Mouse (Mus musculus): ENCODE data around the gene Apobec1.
"Not testable (repeated sequence)": the region's sequence is repeated elsewhere in the genome, so short reads cannot be mapped to it uniquely, and the experiment has no call there.

Apobec1 gene

DNA sequence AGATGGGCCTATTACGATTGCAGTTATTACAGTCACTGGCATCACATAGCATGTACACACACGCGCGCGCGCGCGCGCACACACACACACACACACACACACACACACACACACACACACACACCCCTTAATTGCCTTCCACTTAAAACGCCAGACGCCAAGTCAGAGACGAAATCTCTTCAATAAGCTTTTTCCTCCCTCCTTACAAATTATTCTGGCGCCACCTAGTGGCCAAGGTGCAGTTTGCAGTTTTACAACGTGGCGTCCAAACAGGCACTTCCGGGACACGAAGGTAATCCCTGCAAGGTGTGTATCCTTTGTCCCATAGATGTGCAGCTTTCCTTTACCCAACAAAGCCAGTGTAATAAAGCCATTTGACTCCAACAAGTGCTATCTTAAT is 41.8 kb downstream of the Apobec1 start:
- DNase-seq (ENCODE audit: low spot score in 2 of 2): peak; percentile 57 to 78

DNA sequence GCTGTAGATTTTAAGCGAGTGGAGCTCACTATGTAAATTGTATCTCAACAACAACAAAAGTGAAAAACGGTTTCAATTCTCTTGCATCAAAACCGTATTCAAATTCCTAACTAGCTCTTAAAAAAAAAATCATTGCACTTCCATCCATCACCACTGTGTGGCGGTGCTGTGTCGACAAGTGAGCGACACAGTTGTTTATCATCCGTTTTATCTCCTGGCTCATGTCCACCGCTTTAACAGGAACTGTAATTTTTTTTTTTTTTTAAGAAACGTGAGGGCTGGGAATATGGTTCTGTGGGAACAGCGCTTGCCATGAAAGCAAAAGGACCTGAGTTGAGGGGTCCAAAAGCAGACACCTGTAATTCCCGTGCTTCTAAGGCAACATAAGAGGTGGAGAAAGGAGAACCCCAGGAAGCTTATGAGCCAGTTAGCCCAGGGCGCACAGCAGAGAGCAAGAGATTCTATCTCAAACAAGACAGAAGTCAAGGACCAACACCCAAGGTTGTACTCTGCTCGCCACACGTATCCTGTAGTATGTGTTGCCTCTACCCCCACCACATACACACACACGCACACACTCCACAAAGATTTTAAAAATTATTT is 45.2 kb downstream of the Apobec1 start:
- DNase-seq (ENCODE audit: low spot score in 2 of 2): peak; percentile 27 to 54

DNA sequence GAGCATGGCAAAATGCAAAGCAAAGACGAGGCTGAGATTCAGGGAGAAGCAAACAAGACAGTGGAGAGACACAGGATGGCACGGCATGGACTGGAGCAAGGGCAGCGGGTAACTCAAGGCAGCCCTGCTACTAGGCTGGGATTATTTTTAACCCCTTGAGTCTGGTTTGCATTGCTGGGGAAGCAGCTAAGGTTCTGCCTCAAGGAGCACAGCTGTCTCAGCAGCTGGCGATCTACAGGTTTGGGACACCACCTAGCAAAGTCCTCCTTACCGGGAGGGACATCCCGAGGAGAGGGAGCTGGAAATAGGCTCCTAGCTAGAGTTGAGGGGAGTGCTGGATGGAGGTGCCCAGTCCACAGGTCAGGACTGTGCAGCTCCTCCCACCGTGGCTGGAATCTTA is 47.0 kb downstream of the Apobec1 start:
- no peak for DNase-seq (ENCODE audit: low spot score in 2 of 2)

DNA sequence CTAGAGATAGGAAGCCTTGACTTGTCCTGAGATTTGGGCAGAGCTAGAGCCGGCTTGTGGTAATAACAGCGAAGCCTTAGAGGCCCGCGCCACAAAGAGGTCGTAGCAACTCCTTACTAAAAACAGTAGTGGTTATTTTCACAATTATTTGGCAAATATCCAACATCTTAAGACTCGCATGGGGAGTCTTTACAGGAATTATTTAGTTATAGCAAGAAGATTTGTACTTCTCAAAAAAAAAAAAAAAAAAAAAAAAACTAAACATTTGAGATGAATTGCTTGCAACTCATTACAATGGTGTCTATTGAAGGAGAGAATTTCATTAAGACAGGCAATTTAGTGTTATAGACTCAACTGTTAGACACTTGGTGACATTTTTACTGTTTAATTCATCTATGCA is 48.1 kb downstream of the Apobec1 start:
- no peak for DNase-seq (ENCODE audit: low spot score in 2 of 2)

DNA sequence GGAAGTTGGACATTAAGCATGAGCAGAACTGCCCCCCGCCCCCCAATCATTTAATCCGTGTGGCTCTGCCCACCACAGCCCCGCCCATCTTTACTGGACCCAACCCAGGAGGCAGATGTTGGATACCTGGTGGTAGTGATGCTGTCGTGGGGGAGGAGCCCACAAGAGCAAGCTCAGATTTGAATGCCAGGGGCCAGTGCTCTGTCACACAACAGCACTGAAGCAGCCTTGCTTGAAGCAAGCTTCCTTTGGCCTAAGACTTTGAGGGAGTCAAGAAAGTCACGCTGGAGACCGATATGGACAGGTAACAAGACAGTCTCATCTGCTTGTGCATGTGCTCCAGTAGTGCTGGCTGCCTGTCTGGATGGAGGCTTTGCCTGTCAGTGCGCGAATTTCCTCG is 48.6 kb downstream of the Apobec1 start, which contains the start of gene Aicda:
Aicda (plus strand) TSS at position 196 of the 400 bp plus-strand sequence.
- DNase-seq (ENCODE audit: low spot score in 2 of 2): no peak

DNA sequence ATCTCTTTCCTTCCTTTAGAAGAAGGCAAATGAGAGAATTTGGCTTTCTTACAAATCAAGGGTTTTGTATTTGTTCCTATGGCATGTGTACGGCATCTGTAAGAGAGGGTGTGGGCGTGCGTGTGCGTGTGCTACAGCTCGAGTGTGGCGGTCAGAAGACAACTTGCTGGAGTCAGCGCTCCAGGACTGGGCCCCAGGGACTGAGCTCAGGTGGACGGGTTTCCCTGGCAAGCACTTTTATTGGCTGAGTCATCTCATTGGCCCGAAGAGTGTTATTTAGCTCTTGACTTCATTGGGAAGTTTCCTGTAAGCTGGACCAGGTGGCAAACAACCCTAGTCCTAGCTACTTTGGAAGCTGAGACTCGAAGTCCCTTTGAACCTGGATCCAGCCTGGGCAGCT is 56.3 kb downstream of the Apobec1 start:
- no peak for DNase-seq (ENCODE audit: low spot score in 2 of 2)

DNA sequence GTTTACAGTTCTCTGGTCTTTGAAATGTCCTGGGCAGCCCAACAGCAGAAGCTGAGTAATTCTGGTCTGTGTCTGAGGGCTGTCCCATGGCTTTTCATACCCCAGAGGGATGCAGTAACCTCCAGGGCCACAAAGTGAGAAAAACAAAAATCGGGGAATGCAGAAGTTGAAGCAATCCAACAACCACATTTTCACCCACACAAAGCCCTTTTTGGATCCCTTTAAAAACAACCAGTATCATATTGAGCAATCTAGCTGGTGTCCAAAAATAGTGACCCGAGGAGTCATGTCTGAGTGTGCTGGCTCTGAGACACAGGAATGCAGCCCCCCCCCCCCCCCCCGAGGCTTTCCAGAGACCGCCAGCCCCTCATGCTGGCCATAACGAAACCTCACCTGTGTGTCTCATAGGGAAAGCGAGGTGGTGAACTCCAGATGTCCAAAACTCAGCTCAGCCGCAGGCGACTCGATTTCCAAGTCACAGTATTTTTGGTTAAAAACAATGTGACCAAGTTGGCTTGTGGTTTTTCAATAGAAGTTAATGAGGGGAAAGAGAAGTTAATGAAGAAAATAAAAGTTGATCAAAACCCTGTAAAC is 56.9 kb downstream of the Apobec1 start:
- DNase-seq (ENCODE audit: low spot score in 2 of 2): no peak

DNA sequence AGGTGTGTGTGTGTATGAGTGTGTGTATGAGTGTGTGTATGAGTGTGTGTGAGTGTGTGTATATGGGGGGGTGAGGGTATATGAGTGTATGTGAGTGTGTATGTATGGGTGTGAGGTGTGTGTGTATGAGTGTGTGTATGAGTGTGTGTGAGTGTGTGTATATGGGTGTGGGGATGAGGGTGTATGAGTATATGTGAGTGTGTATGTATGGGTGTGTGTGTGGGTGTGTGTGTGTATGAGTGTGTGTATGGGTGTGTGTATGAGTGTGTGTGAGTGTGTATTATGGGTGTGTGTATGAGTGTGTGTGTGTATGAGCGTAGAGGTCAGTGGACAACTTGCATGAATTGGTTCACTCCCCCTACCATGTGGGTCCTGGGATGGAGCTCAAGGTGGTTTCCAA is 57.6 kb downstream of the Apobec1 start:
- no peak for DNase-seq (ENCODE audit: low spot score in 2 of 2)

DNA sequence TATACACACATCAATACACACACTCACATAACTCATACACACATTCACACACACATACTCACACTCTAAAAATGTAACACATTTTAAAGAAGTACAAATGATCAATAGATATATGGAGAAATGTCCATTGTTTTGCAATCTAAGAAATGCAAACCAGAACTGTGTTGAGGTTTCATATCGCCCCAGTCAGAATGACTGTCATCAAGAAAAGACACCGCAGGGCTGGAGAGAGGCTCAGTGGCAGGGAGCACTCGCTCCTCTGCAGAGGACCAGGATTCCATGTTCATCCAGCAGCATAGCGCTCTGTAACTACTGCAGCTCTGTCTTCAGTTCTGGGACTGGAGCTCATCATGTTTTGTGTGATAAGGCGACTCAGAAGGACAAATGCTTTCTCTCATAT is 58.7 kb downstream of the Apobec1 start:
- DNase-seq (ENCODE audit: low spot score in 2 of 2): no peak

DNA sequence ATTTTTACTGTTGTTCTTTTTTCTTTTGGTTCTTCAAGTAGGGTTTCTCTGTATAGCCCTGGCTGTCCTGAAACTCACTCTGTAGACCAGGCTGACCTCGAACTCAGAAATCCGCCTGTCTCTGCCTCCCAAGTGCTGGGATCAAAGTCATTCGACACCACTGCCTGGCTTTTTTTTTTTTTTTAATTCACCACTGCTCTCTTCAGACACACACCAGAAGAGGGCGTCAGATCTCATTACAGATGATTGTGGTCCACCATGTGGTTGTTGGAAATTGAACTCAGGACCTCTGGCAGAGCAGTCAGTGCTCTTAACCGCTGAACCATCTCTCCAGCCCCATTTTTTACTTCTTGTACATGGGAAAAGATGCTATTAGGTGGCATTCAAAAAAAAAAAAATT is 59.8 kb downstream of the Apobec1 start:
- DNase-seq (ENCODE audit: low spot score in 2 of 2): not testable (repeated sequence)

DNA sequence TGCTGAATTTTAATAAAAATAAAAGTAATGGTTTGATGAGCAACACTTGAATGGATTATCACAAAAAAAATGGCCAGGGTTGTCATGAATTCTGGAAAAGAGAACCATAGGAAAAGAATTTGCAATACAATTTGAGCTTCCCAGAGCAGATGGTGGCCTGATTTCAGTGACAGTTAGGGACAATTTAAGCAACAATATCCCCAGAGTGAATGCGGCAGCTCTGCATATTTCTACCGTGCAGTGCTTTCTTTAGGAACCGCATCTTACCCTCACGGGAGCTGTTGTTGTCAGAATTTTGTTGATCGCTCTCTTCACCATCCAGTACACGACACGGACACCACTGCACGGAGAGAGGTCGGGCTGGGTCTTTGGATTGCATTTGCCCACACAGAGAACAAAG is 62.7 kb downstream of the Apobec1 start:
- DNase-seq (ENCODE audit: low spot score in 2 of 2): no peak

DNA sequence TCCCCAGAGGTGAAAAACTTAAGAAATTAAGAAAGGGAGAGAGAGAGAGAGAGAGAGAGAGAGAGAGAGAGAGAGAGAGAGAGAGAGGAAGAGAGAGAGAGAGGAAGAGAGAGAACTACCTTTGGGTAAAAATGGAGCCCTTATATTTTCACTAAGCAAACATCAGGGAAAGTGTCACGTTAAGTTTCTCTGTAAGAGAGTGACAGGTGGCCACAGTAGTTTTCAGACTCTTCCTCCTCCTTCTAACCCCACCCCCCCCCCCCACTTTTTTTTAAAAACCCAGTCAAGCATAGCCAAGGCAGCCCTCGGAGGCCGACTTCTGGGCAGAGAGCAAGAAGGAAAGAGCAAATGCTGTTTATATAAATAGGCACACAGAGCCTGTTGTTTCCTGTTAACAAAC is 68.2 kb downstream of the Apobec1 start:
- no peak for DNase-seq (ENCODE audit: low spot score in 2 of 2)

DNA sequence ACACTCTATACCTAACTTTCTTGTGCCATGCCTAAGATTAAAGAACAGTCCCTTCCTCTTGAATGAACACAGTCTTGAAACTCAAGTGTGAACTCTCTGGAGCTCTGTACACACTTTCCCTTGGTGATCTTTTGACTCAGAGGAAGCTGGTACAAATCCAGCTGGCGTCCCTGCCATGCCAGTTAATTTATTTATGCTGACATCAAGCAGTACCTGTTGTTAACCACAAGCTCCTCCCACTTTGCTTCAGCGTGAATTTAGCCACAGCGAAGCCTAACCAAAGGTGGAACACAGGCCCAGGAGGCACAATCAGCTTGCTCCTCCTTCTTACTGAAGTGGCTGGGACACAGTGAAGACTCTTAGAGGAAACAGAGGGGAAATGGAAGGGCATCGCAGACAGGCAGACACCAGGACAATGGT is 69.4 kb downstream of the Apobec1 start:
- DNase-seq (ENCODE audit: low spot score in 2 of 2): peak in 1 of 2 experiments; percentile 11

DNA sequence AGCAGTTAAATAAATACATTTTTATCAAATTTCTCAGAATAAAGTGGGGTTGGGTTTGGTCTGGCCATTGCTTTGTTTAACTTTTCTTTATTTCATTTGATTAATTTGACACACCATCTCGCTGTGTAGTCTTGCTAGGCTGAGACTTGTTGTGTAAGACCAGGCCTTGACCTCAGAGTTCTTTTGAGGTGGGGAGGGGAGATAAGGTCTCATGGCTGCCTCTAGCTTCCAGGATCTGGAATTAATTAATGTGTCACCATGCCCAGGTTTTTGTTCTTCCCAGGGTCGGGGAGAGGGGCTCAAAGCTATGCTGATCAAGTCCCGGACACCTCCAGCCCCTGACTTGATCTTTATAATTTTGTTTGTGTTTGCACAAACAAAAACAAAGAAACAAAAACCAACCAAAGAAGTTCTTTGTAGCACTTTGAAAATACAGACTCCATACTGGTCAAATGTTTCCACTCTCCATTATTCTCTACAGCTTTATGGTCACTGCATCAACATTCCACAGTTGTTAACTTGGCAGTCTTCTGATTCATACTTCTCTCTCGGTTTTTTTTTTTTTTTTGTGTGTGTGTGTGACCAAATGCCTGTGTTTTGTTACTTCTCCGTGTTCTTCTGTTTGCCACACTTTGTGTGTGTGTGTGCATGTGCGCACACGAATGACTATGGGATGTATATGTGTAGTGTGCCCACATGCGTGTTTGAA is 70.6 kb downstream of the Apobec1 start:
- no peak for DNase-seq (ENCODE audit: low spot score in 2 of 2)

DNA sequence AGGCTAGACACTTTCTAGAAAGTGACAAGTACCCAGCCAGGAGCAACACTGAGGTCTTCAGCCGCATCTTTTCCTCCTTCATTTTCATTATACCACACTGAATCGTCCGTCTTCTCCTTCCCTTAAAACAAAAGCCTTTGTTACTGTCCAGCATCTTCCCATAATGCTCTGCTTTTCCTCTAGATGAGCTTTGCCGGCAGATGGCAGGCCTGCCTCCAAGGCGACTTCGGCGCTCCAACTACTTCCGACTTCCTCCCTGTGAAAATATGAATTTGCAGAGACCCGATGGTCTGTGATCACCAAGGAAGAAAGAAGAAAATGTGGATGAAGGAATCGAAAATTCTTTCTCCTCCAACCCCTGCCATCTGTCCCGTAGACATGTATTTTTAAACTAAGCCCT is 74.1 kb downstream of the Apobec1 start:
- no peak for DNase-seq (ENCODE audit: low spot score in 2 of 2)

All from thymus, postnatal 10 days (tissue).